Mouse (Mus musculus) lung, embryonic 16.5 days (tissue): ENCODE data around the gene Gm11559. TPM values are rescaled to one million over a fixed set of nuclear protein-coding genes. Genes with fewer than 3 reads are reported as not detected.
"Not testable (repeated sequence)": the region's sequence is repeated elsewhere in the genome, so short reads cannot be mapped to it uniquely, and the experiment has no call there.

ENCODE experiments used
- ATAC-seq: fragments of 200-750 bp; cut with Nextera tagmentation; 2 replicates; pipeline ENCODE4 v1.8.0; 2017; ENCODE audit warnings: low read depth, mild to moderate bottlenecking, moderate library complexity
- H3K27ac ChIP-seq: fragments of 300-500 bp; sonication (generic); 2 replicates; pipeline ENCODE4 v1.5.1; 2014; ENCODE audit warnings: mild to moderate bottlenecking, control low read depth, low read length
- H3K27me3 ChIP-seq: fragments of 300-500 bp; sonication (generic); 2 replicates; pipeline ENCODE4 v1.6.1; 2014; ENCODE audit warnings: low read depth, low read length, mixed read lengths; ENCODE audit not compliant: control insufficient read depth, insufficient read depth
- H3K36me3 ChIP-seq: fragments of 300-500 bp; sonication (generic); 2 replicates; pipeline ENCODE4 v1.6.1; 2014; ENCODE audit warnings: low read length; ENCODE audit not compliant: control insufficient read depth, insufficient read depth
- H3K4me1 ChIP-seq: fragments of 300-500 bp; sonication (generic); replicated peaks from 2 replicates; pipeline ENCODE4 v1.6.1; 2014; ENCODE audit warnings: low read length, mixed read lengths; ENCODE audit not compliant: control insufficient read depth, insufficient read depth
- H3K4me2 ChIP-seq: fragments of 300-500 bp; sonication (generic); 2 replicates; pipeline ENCODE4 v1.6.1; 2014; ENCODE audit warnings: low read depth, low read length, control low read depth
- H3K4me3 ChIP-seq: fragments of 300-500 bp; sonication (generic); 2 replicates; pipeline ENCODE4 v1.5.1; 2014; ENCODE audit warnings: mild to moderate bottlenecking, low read length, control low read depth
- H3K9ac ChIP-seq: fragments of 300-500 bp; sonication (generic); 2 replicates; pipeline ENCODE4 v1.6.1; 2014; ENCODE audit warnings: low read length, control low read depth
- H3K9me3 ChIP-seq: fragments of 300-500 bp; sonication (generic); 2 replicates; pipeline ENCODE4 v1.6.1; 2016; ENCODE audit warnings: low read length; ENCODE audit not compliant: control insufficient read depth
- WGBS: fragments of 180-500 bp; shearing (Covaris S2); extraction: QIAGEN DNeasy Blood & Tissue Kit; methylation state at CpG from one replicate; pipeline ENCODE4 v1.1.7; 2014; 5-methylcytosine and 5-hydroxymethylcytosine counted together
- polyA plus RNA-seq: library from polyadenylated mRNA; unstranded; fragments of >200 nt; fragmentation: Nextera tagmentation; extraction: Ambion mirVana; gene quantifications from 2 replicates; pipeline ENCODE4 v1.2.1, GENCODE M21; 2015

Gene Gm11559
- polyA plus RNA-seq, 1 experiment from 2014 or later: not detected

DNA sequence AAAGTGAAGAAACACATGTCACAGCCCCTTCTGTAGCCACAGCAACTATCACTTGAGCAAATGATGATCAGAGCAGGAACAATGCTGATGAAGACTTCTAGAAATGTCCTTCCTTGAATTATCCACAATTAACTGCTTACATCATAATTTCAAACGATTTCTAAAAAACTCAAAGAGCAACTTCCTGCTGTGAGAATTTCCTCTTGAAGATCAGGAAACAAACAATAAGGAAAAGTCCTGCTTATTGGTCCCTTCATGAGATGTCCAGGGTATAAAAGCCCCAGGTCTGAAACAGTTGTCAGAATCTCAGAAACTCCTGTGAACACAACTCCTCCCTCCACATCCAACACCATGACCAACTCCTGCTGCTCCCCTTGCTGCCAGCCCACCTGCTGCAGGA is 14.6 kb downstream of the Gm11559 start, which contains the start of gene Gm11567:
Gm11567 (plus strand) TSS at position 301 of the 400 bp plus-strand sequence.
- WGBS: 46% methylated on average over 1 of the region's 1 CpGs

GRCm38 (mm10) chr11:99907620-99908019 is 43.3 kb downstream of the Gm11559 start, which contains the start of gene Krtap31-1:
Krtap31-1 (plus strand) TSS chr11:99907920.
- Histone ChIP-seq H3K27ac (no peak within 1 kb of the TSS), H3K9ac (no peak within 1 kb of the TSS), H3K4me2 (no peak within 1 kb of the TSS), H3K4me1 (no peaks in the 10 kb centered on the region), H3K9me3 (no peaks in the 10 kb centered on the region), H3K27me3 (no peaks in the 10 kb centered on the region), H3K4me3 (no peak within 1 kb of the TSS), H3K36me3 (no peaks in the 10 kb centered on the region)
- ATAC-seq: no peak
- 61% methylated on average over 2 of the region's 2 CpGs for WGBS

More for the DNA sequence above, 14.6 kb downstream of the Gm11559 start, which contains the start of gene Gm11567:
- H3K27ac ChIP-seq, ATAC-seq, H3K4me1 ChIP-seq, H3K4me3 ChIP-seq, H3K4me2 ChIP-seq, H3K9ac ChIP-seq, H3K36me3 ChIP-seq, H3K27me3 ChIP-seq, H3K9me3 ChIP-seq: not testable (repeated sequence)

DNA sequence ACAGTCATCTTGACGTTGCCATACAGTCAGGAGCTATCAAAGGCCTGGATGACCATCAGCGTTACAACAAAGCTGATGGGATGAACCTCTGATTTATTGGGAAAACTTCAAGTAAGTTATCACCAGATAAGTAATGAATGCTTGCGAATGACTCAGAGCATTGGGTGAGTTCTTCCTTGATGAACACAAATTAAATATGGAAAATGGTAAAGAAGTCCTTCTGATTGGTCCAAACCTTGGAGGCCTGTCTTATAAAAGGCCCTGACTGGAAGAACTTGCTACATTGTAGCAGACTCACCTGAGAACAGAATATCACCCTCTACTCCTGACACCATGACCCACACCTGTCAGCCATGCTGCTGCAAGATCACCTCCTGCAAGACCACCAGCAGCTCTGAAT is 50.2 kb downstream of the Gm11559 start, which contains the start of gene Gm11565:
Gm11565 (plus strand) TSS at position 301 of the 400 bp plus-strand sequence.
- Histone ChIP-seq H3K9ac (no peak within 1 kb of the TSS), H3K4me1 (no peaks in the 10 kb centered on the region), H3K27me3 (no peaks in the 10 kb centered on the region), H3K36me3 (no peaks in the 10 kb centered on the region), H3K4me2 (no peak within 1 kb of the TSS), H3K27ac (no peak within 1 kb of the TSS), H3K9me3 (no peaks in the 10 kb centered on the region), H3K4me3 (no peak within 1 kb of the TSS)
- 81% methylated on average over 3 of the region's 3 CpGs for WGBS
- ATAC-seq: no peak

Other genes with a start within 250 kb of the Gm11559 start
- not detected in 2 replicates for gene Krtap2-4, start 249.6 kb upstream of the Gm11559 start, polyA plus RNA-seq
- gene Gm11562, start 244.0 kb upstream of the Gm11559 start, polyA plus RNA-seq: not detected in 2 replicates
- not detected in 2 replicates for gene Krtap4-1, start 236.2 kb upstream of the Gm11559 start, polyA plus RNA-seq
- gene Krtap4-2, start 229.4 kb upstream of the Gm11559 start, polyA plus RNA-seq: not detected in 2 replicates
- gene Krtap4-7, start 220.4 kb upstream of the Gm11559 start, polyA plus RNA-seq: not detected in 2 replicates
- gene Gm11555, start 214.2 kb upstream of the Gm11559 start, polyA plus RNA-seq: not detected in 2 replicates
- gene Gm11563, start 205.5 kb upstream of the Gm11559 start, polyA plus RNA-seq: not detected in 2 replicates
- gene Krtap4-6, start 198.5 kb upstream of the Gm11559 start, polyA plus RNA-seq: not detected in 2 replicates
- not detected in 2 replicates for gene Gm14190, start 173.7 kb upstream of the Gm11559 start, polyA plus RNA-seq
- gene Gm14180, start 130.2 kb upstream of the Gm11559 start, polyA plus RNA-seq: not detected in 2 replicates
- not detected in 2 replicates for gene Gm11595, start 91.6 kb upstream of the Gm11559 start, polyA plus RNA-seq
- not detected in 2 replicates for gene Krtap4-8, start 83.8 kb upstream of the Gm11559 start, polyA plus RNA-seq
- gene Krtap4-9, start 79.3 kb upstream of the Gm11559 start, polyA plus RNA-seq: not detected in 2 replicates
- not detected in 2 replicates for gene Gm11596, start 71.0 kb upstream of the Gm11559 start, polyA plus RNA-seq
- not detected in 2 replicates for gene Gm11569, start 65.5 kb upstream of the Gm11559 start, polyA plus RNA-seq
- gene Gm11554, start 60.0 kb upstream of the Gm11559 start, polyA plus RNA-seq: not detected in 2 replicates
- gene Krtap4-13, start 54.6 kb upstream of the Gm11559 start, polyA plus RNA-seq: not detected in 2 replicates
- not detected in 2 replicates for gene Gm11564, start 48.8 kb upstream of the Gm11559 start, polyA plus RNA-seq
- gene 2300003K06Rik, start 26.4 kb upstream of the Gm11559 start, polyA plus RNA-seq: not detected in 2 replicates
- not detected in 2 replicates for gene Krtap4-16, start 12.9 kb upstream of the Gm11559 start, polyA plus RNA-seq
- gene Gm11568, start 6.6 kb upstream of the Gm11559 start, polyA plus RNA-seq: not detected in 2 replicates
- gene Krtap9-1, start 8.9 kb downstream of the Gm11559 start, polyA plus RNA-seq: not detected in 2 replicates
- gene Gm11567, start 14.7 kb downstream of the Gm11559 start, polyA plus RNA-seq: not detected in 2 replicates
- not detected in 2 replicates for gene Krtap31-1, start 43.4 kb downstream of the Gm11559 start, polyA plus RNA-seq
- gene Gm11565, start 50.3 kb downstream of the Gm11559 start, polyA plus RNA-seq: not detected in 2 replicates
- gene Krtap31-2, start 71.8 kb downstream of the Gm11559 start, polyA plus RNA-seq: not detected in 2 replicates
- not detected in 2 replicates for gene Krtap9-5, start 84.0 kb downstream of the Gm11559 start, polyA plus RNA-seq
- not detected in 2 replicates for gene Krtap29-1, start 114.6 kb downstream of the Gm11559 start, polyA plus RNA-seq
- gene Krtap16-1, start 122.1 kb downstream of the Gm11559 start, polyA plus RNA-seq: not detected in 2 replicates
- 0.83 and 1.2 TPM in 2 replicates for gene Krtap17-1, start 129.5 kb downstream of the Gm11559 start, polyA plus RNA-seq
- gene Krt33a, start 151.7 kb downstream of the Gm11559 start, polyA plus RNA-seq: not detected in 2 replicates
- gene Krt33b, start 165.4 kb downstream of the Gm11559 start, polyA plus RNA-seq: not detected in 2 replicates
- 0.21 and 0.44 TPM in 2 replicates for gene Krt34, start 177.1 kb downstream of the Gm11559 start, polyA plus RNA-seq
- 0.10 and 0.21 TPM in 2 replicates for gene Krt31, start 186.1 kb downstream of the Gm11559 start, polyA plus RNA-seq
- gene Krt32, start 223.8 kb downstream of the Gm11559 start, polyA plus RNA-seq: not detected in 2 replicates
- not detected in 2 replicates for gene Krt35, start 231.8 kb downstream of the Gm11559 start, polyA plus RNA-seq
- gene Krt36, start 241.2 kb downstream of the Gm11559 start, polyA plus RNA-seq: 0.20 TPM in 1 of 2 replicates, not detected in the other